Mouse (Mus musculus): ENCODE results near the gene Robo4.

GRCm38 (mm10) chr9:37363551-37363950 lies 38.1 kb upstream of the Robo4 start:
- TF ChIP-seq POLR2A (IDR thresholded peaks at IDR 0.05; ENCODE audit: low read depth, low read length) = no peak
- TF ChIP-seq CTCF (conservative IDR thresholded peaks at IDR 0.05; ENCODE audit: insufficient read depth, insufficient read length, low read depth, low read length) = no peak

Data from kidney, adult 2 months (tissue).